Mouse (Mus musculus) gastrocnemius, postnatal 10 days (tissue): ENCODE results near the gene Pilra. TPM values are rescaled to one million over a fixed set of nuclear protein-coding genes. Genes with fewer than 3 reads are reported as not detected.

Source experiments
- DNase-seq: peaks from one replicate; pipeline ENCODE4 v3.0.0; 2021; ENCODE audit warnings: mixed read lengths
- total RNA-seq, 2 experiments: library from RNA; stranded (reverse); gene quantifications; 2 replicates each; pipeline ENCODE4 v1.2.3; 2021

Gene Pilra
- total RNA-seq, 2 experiments from 2014 or later: 0.54 to 0.75 TPM

GRCm38 (mm10) chr5:137823455-137824045 is 12.5 kb downstream of the Pilra start:
- no peak for DNase-seq

- no peak for DNase-seq
These were observed 13.5 kb downstream of the Pilra start for GRCm38 (mm10) chr5:137822602-137823001.

DNA sequence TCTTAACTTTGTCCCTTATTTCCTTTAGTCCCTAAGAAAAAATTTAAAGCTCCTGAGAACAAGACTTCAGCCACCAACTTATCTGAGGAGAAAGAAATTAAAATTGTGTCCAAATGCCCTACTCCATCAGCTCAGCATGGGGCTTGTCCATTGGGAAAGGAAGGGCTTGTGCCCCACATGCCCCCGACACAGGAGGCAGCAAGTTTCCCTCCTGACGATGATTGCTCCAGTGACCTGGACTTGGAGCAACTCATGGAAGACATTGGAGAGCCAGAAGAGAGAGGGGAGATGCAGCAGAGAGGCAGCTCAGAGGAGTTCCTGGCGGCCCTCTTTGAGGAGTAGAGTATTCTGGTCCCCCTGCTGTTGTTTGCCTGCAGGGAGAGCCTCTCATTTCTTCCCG is 14.0 kb downstream of the Pilra start:
- DNase-seq: no peak

- DNase-seq: no peak
These were observed 18.4 kb downstream of the Pilra start for GRCm38 (mm10) chr5:137817466-137818222.

DNA sequence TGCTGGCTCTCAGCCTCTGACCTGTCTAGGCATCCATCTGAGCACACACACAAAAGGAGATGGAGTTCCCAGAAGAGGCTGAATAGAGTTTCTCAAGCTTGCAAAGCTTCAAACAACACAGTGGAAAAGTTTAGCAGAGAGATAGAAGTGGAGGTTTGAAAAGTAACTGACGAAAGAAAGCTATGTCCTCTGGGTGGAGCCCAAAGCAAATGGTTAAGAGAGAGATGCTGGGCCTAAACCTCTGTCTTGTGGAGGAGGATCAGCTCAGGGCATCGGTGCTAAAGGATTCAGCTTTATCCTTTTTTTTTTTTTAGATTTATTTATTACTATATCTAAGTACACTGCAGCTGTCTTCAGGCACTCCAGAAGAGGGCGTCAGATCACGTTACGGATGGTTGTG is 27.8 kb downstream of the Pilra start:
- DNase-seq: no peak

- DNase-seq: no peak
These were observed 29.9 kb downstream of the Pilra start for GRCm38 (mm10) chr5:137806158-137806557.

DNA sequence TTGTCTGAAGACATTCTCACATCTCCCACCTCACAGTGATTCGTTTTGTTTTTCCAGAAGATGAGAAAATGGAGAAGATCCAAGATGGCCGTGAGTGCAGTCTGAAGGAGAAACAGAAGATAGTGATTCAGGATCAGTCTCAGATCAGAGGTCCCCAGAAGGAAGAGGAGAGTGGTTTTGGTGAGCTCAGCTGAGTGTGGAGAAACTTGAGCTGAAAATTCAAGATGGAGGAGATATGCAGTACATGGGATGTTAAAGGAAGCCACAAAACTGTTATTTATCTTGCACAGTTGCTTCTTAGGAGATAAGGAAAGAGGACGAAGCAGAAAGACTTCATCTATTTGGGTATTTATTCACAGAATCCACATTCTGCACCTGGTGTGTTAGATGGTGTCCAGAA is 35.2 kb downstream of the Pilra start:
- DNase-seq: no peak

GRCm38 (mm10) chr5:137796606-137797005 is 39.5 kb downstream of the Pilra start:
- DNase-seq: no peak

DNA sequence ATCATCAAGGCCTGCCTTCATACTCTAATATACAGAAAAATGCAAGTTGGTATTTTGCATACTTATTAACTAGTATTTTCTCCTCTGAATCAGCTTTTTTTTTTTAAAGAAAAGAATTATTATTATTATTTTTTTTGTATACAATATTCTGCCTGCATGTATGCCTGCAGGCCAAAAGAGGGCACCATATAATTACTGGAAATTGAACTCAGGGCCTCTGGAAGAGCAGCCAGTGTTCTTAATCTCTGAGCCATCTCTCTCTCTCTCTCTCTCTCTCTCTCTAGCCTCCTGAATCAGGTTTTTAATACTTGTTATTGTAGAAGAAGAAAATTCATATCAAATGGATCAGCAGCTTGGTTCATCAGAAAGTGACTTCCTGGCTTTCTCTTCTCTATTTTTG is 44.5 kb downstream of the Pilra start:
- no peak for DNase-seq

- no peak for DNase-seq
These were observed 47.0 kb downstream of the Pilra start for GRCm38 (mm10) chr5:137788946-137789531.

- DNase-seq: peak; percentile 20
These were observed 47.9 kb downstream of the Pilra start for GRCm38 (mm10) chr5:137788171-137788570.

DNA sequence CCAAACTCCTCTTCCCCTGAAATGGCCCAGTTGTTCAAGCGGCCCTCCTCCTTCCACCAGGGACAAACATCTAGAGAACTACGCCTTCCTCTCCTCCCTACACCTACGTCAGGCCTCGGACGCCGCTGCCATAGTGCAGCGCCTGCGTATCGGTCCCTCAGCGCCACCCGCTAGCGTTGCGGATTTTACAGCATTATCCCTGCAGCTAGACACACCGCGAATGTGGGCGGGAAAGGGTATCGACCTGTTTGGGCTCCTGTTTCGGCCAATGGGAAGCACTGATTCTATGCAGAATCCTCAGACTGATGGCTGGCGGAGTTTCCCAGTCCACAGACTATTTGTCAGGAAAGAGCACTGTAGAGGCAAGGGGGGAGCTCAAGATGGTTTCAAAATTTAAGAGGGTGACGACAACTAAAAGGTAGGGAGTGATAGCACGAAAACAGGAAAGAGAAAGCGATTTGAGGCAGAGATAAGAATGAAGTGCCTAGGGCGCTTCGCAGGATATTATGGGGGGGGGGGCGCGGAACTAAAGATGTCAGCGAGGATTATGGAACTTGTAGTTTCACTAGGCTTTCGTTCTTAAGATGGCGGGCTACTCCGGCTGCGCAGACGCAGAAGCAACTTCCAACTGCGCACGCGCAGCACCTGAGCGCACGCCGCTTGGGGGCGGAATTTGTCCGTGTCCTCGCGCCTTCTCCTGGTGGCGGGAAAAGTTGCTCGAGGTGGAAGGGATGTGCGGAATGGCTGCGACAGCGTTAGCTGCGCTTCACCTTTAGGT is 48.7 kb downstream of the Pilra start, which contains the start of the genes Mepce and Zcwpw1:
Gene Mepce, minus strand, starts transcription at position 505 of the 778 bp plus-strand sequence.
Gene Zcwpw1, plus strand, starts transcription at position 648 of the 778 bp plus-strand sequence.
- peak; percentile 97 for DNase-seq

DNA sequence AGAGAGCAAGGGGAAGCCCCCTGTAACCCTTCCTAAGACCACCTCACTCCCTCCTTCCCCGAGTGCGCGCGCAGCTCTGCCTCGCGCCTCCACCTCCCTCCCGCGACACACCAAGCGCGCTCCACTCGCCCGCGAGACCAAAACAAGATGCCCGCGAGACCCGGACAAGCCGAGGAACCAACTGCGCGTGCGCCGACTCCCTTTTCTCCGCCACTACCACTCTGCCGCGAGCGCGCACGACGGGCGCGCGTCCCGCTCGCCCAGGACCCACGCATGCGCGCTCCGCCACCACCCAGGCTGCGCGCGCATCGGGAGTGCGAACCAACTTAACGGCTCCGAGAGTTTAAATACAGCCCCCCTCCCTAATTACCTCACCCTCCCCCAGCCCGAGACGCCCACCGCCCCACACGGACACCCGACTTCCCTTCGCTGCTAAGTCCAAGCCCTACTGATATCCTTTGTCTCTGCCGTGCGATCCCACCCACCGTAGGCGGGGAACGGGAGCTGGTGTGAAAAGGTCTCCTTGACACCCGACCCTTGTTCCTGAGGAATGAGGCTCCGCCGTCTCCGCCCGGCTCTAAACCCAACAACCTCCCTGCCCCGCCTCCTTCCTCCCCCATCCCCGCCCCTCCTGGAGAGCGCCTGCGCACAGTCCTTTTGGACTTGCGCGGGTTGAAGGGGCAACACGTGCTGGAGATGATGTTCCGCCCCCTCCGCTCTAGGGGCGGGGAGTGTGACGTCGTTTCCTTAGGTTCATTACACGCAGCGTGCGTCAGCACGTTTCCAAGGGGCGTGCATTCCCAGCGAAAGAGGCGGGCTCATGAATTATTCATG is 49.8 kb downstream of the Pilra start:
- DNase-seq: peak; percentile 100

DNA sequence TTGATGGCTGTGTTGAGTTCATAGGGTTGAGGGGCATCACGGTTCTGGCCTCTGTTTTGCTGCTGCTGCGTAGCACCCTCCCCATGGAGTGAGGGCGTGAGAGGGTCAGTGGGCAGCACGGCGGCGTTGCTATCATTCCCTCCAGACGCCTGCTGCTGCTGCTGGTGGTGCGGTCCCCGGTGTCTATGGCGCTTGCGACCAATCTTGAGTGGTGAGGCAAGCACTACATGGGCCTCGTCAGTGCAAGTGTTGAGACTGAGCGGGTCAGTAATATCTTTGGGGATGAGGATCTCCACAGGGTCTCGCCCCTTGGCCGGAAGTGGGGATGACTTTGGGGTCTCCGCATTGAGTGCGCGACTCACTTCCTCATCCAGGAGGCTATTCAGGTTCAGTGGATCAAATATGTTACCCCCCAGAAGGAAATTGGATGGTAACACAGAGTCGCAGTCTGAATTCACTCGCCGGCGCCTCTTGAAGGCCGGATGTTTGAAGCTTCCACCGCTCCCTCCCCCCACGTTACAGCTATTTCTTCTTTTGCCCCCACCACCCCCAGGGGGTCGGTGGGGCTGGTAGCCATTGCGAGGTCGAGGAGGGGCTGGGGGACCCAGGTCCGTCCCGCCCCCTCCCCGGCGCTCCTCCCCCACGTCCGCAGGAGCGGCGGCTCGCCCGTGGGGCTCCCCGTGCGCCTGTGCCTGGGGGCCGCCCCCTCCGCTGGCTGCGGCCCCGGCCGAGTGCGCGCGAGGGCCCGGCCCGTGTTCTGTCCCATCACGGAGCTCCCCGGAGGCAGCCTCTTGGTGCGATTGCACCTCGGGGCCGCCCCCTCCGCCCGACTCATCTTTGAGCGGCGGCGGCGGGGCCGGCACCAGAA is 50.7 kb downstream of the Pilra start:
- peak; percentile 16 for DNase-seq

- DNase-seq: no peak
These were observed 51.5 kb downstream of the Pilra start for GRCm38 (mm10) chr5:137784546-137784945.

GRCm38 (mm10) chr5:137783901-137784540 is 52.1 kb downstream of the Pilra start:
- DNase-seq: no peak

DNA sequence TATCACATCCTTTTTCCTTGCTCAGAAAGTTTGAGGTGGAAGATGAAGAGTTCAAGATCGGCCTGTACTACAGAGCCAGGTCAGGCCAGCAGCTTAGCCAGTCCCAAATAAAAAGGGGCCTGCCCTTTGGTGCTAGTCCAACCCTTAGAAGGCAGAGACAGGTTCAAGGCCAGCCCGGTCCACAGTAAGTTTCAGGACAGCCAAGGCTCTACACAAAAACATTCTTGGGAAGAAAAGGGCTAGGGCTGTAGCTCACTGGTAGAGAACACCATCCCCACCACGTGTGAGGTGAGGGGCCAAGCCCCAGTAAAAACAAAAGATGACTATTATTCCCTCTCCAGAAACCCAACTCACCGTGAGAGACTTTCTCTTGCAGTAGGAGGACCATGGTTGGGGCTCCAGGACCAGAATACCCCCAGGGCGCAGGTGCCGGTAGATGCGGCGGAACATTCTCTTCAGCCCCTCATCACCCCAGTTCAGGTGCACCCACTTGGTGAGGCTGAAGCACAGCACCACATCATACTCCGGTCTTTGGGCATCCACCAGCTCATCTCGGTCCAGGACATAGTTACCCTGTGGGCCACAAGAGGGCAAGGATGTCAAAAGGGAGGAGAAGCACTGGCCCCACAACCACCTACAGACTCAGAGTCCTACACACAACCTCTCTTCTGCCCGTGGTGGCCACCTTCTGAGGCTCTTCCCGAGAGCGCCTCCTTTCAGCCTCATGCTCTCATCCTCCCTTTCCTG is 53.1 kb downstream of the Pilra start:
- no peak for DNase-seq

DNA sequence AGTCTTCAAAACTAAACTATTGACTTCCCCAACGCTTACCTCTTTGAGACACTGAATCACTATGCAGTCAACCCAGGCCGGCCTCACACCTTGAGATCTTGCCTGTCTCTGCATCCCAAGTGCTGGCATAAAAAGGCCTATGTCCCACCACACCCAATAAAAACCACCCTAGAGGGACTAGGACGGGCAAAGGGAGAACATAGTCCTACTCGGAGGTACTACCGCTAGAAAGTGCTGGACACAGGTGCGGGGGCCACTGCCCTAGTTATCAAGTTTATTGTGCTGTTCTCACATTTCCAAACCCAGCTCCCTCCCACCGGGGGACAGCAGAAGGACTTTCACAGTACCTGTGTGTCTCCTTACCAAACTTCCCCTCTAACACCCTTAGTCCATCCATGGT is 54.4 kb downstream of the Pilra start:
- no peak for DNase-seq
